Mouse (Mus musculus): ENCODE results near the gene Rac3. TPM values are rescaled to one million over a fixed set of nuclear protein-coding genes. Genes with fewer than 3 reads are reported as not detected.
"Not testable (repeated sequence)": the region's sequence is repeated elsewhere in the genome, so short reads cannot be mapped to it uniquely, and the experiment has no call there.

Gene Rac3
- total RNA-seq (2017), result not detected in 2 replicates

GRCm38 (mm10) chr11:120721124-120722066, at the start of gene Rac3:
Gene Rac3 (plus strand): TSS chr11:120721470.
- 0 out of 2 replicates have a peak, but pooled peaks have one; percentile 12 for ATAC-seq (replicated peaks; ENCODE audit: low read depth, poor library complexity, severe bottlenecking)

GRCm38 (mm10) chr11:120672687-120673593, 48.3 kb upstream of the Rac3 start, which contains the start of gene Aspscr1:
Gene Aspscr1 (plus strand): TSS chr11:120672973.
- peak; percentile 92 for ATAC-seq (replicated peaks; ENCODE audit: low read depth, poor library complexity, severe bottlenecking)

GRCm38 (mm10) chr11:120673594-120674122, 47.6 kb upstream of the Rac3 start:
- ATAC-seq (replicated peaks; ENCODE audit: low read depth, poor library complexity, severe bottlenecking), result 0 out of 2 replicates have a peak, but pooled peaks have one; percentile 2

GRCm38 (mm10) chr11:120675875-120676274, 45.4 kb upstream of the Rac3 start:
- ATAC-seq (replicated peaks; ENCODE audit: low read depth, poor library complexity, severe bottlenecking), result not testable (repeated sequence)

- no peak for ATAC-seq (replicated peaks; ENCODE audit: low read depth, poor library complexity, severe bottlenecking)
Measured at GRCm38 (mm10) chr11:120676951-120677350, 44.3 kb upstream of the Rac3 start.

GRCm38 (mm10) chr11:120679909-120680308, 41.4 kb upstream of the Rac3 start:
- ATAC-seq (replicated peaks; ENCODE audit: low read depth, poor library complexity, severe bottlenecking), result peak; percentile 75

- no peak for ATAC-seq (replicated peaks; ENCODE audit: low read depth, poor library complexity, severe bottlenecking)
Measured at GRCm38 (mm10) chr11:120682683-120683082, 38.6 kb upstream of the Rac3 start.

- ATAC-seq (replicated peaks; ENCODE audit: low read depth, poor library complexity, severe bottlenecking), result no peak
Measured at GRCm38 (mm10) chr11:120683536-120683935, 37.7 kb upstream of the Rac3 start.

GRCm38 (mm10) chr11:120684086-120684485, 37.2 kb upstream of the Rac3 start:
- no peak for ATAC-seq (replicated peaks; ENCODE audit: low read depth, poor library complexity, severe bottlenecking)

- ATAC-seq (replicated peaks; ENCODE audit: low read depth, poor library complexity, severe bottlenecking), result no peak
Measured at GRCm38 (mm10) chr11:120684660-120685059, 36.6 kb upstream of the Rac3 start.

GRCm38 (mm10) chr11:120686650-120687272, 34.5 kb upstream of the Rac3 start:
- ATAC-seq (replicated peaks; ENCODE audit: low read depth, poor library complexity, severe bottlenecking), result no peak

GRCm38 (mm10) chr11:120689365-120689764, 31.9 kb upstream of the Rac3 start:
- no peak for ATAC-seq (replicated peaks; ENCODE audit: low read depth, poor library complexity, severe bottlenecking)

GRCm38 (mm10) chr11:120692471-120693011, 28.7 kb upstream of the Rac3 start:
- ATAC-seq (replicated peaks; ENCODE audit: low read depth, poor library complexity, severe bottlenecking), result no peak

- no peak for ATAC-seq (replicated peaks; ENCODE audit: low read depth, poor library complexity, severe bottlenecking)
Measured at GRCm38 (mm10) chr11:120693461-120693860, 27.8 kb upstream of the Rac3 start.

- no peak for ATAC-seq (replicated peaks; ENCODE audit: low read depth, poor library complexity, severe bottlenecking)
Measured at GRCm38 (mm10) chr11:120695184-120695583, 26.1 kb upstream of the Rac3 start.

GRCm38 (mm10) chr11:120695641-120696040, 25.6 kb upstream of the Rac3 start:
- ATAC-seq (replicated peaks; ENCODE audit: low read depth, poor library complexity, severe bottlenecking), result no peak

- no peak for ATAC-seq (replicated peaks; ENCODE audit: low read depth, poor library complexity, severe bottlenecking)
Measured at GRCm38 (mm10) chr11:120696568-120696967, 24.7 kb upstream of the Rac3 start.

- ATAC-seq (replicated peaks; ENCODE audit: low read depth, poor library complexity, severe bottlenecking), result no peak
Measured at GRCm38 (mm10) chr11:120697741-120698140, 23.5 kb upstream of the Rac3 start.

GRCm38 (mm10) chr11:120703696-120704454, 17.4 kb upstream of the Rac3 start:
- ATAC-seq (replicated peaks; ENCODE audit: low read depth, poor library complexity, severe bottlenecking), result no peak
